Mouse (Mus musculus) megakaryocyte, embryonic 14.5 days (primary cell): ENCODE measurements around the gene Aip. TPM values are rescaled to one million over a fixed set of nuclear protein-coding genes. Genes with fewer than 3 reads are reported as not detected.

Experiments used
- H3K27me3 ChIP-seq: replicated peaks from 2 replicates; pipeline ENCODE3; 2012; ENCODE audit warnings: inconsistent platforms
- H3K36me3 ChIP-seq: replicated peaks from 2 replicates; pipeline ENCODE3; 2012; ENCODE audit warnings: low read length, inconsistent platforms, mixed read lengths
- H3K4me1 ChIP-seq: 2 replicates; pipeline ENCODE4 v1.6.1; 2012; ENCODE audit warnings: inconsistent platforms
- H3K4me3 ChIP-seq: replicated peaks from 2 replicates; pipeline ENCODE3; 2012; ENCODE audit warnings: moderate library complexity, mild to moderate bottlenecking, inconsistent platforms
- H3K9me3 ChIP-seq: 2 replicates; pipeline ENCODE4 v1.6.1; 2012; ENCODE audit warnings: inconsistent platforms
- FLI1 ChIP-seq: IDR thresholded peaks from 2 replicates; pipeline ENCODE4 v1.6.1; 2012; ENCODE audit warnings: low read length, inconsistent platforms, mixed read lengths
- GATA1 ChIP-seq: IDR thresholded peaks from 3 replicates; pipeline ENCODE4 v1.6.1; 2012; ENCODE audit warnings: mixed read lengths, low read length, inconsistent platforms, borderline replicate concordance
- polyA plus RNA-seq: library from polyadenylated mRNA; stranded (reverse); fragments of >175 nt; gene quantifications from 2 replicates; pipeline ENCODE4 v1.2.3, GENCODE M21; 2012; ENCODE audit warnings: low replicate concordance; ENCODE audit not compliant: insufficient read depth

Aip gene
- polyA plus RNA-seq, 1 experiment: 293 TPM

GRCm38 (mm10) chr19:4112063-4112960 lies 13.3 kb downstream of the Aip start:
- peaks cover 100% of the 10 kb centered on the region for H3K36me3 ChIP-seq
- H3K4me3 ChIP-seq: peak overlapping the region; percentile 88
- TF ChIP-seq GATA1: no peak
- no peak for TF ChIP-seq FLI1

GRCm38 (mm10) chr19:4108535-4108934 lies 17.1 kb downstream of the Aip start:
- H3K4me3 ChIP-seq: no peak overlapping the region
- no peaks in the 10 kb centered on the region for H3K27me3 ChIP-seq
- H3K36me3 ChIP-seq: peaks cover 99% of the 10 kb centered on the region
- no peak for TF ChIP-seq FLI1
- no peak for TF ChIP-seq GATA1
- no peaks in the 10 kb centered on the region for H3K9me3 ChIP-seq
- H3K4me1 ChIP-seq: peaks cover 62% of the 10 kb centered on the region

More at GRCm38 (mm10) chr19:4112063-4112960, 13.3 kb downstream of the Aip start:
- Histone ChIP-seq H3K9me3 (no peaks in the 10 kb centered on the region), H3K27me3 (no peaks in the 10 kb centered on the region), H3K4me1 (peaks cover 91% of the 10 kb centered on the region)

GRCm38 (mm10) chr19:4106654-4107053 lies 19.0 kb downstream of the Aip start:
- Histone ChIP-seq H3K4me1 (peaks cover 62% of the 10 kb centered on the region), H3K9me3 (no peaks in the 10 kb centered on the region), H3K4me3 (peak overlapping the region; percentile 3), H3K27me3 (no peaks in the 10 kb centered on the region), H3K36me3 (peaks cover 99% of the 10 kb centered on the region)
- TF ChIP-seq GATA1 (no peak), FLI1 (no peak)

GRCm38 (mm10) chr19:4104675-4105194 lies 20.9 kb downstream of the Aip start:
- TF ChIP-seq GATA1 (no peak), FLI1 (no peak)
- Histone ChIP-seq H3K27me3 (no peaks in the 10 kb centered on the region), H3K36me3 (peaks cover 88% of the 10 kb centered on the region), H3K9me3 (no peaks in the 10 kb centered on the region), H3K4me3 (no peak overlapping the region), H3K4me1 (peaks cover 61% of the 10 kb centered on the region)

GRCm38 (mm10) chr19:4103792-4104191 lies 21.9 kb downstream of the Aip start:
- Histone ChIP-seq H3K27me3 (no peaks in the 10 kb centered on the region), H3K9me3 (no peaks in the 10 kb centered on the region), H3K4me3 (no peak overlapping the region), H3K4me1 (peaks cover 66% of the 10 kb centered on the region), H3K36me3 (peaks cover 80% of the 10 kb centered on the region)
- no peak for TF ChIP-seq GATA1
- no peak for TF ChIP-seq FLI1

- TF ChIP-seq GATA1 (no peak), FLI1 (no peak)
- Histone ChIP-seq H3K4me3 (no peak overlapping the region), H3K4me1 (peaks cover 68% of the 10 kb centered on the region), H3K9me3 (no peaks in the 10 kb centered on the region), H3K36me3 (peaks cover 80% of the 10 kb centered on the region), H3K27me3 (no peaks in the 10 kb centered on the region)
Observed at GRCm38 (mm10) chr19:4103294-4103693, 22.4 kb downstream of the Aip start.

- Histone ChIP-seq H3K9me3 (no peaks in the 10 kb centered on the region), H3K4me3 (no peak overlapping the region), H3K27me3 (no peaks in the 10 kb centered on the region), H3K4me1 (peaks cover 68% of the 10 kb centered on the region), H3K36me3 (peaks cover 79% of the 10 kb centered on the region)
- no peak for TF ChIP-seq FLI1
- no peak for TF ChIP-seq GATA1
Observed at GRCm38 (mm10) chr19:4102626-4103025, 23.0 kb downstream of the Aip start.

- H3K27me3 ChIP-seq: no peaks in the 10 kb centered on the region
- peaks cover 73% of the 10 kb centered on the region for H3K36me3 ChIP-seq
- peak overlapping the region; percentile 12 for H3K4me3 ChIP-seq
- no peaks in the 10 kb centered on the region for H3K9me3 ChIP-seq
- H3K4me1 ChIP-seq: peaks cover 70% of the 10 kb centered on the region
- TF ChIP-seq GATA1 (no peak), FLI1 (no peak)
Observed at GRCm38 (mm10) chr19:4102049-4102448, 23.6 kb downstream of the Aip start.

GRCm38 (mm10) chr19:4101466-4101865 lies 24.2 kb downstream of the Aip start:
- no peak for TF ChIP-seq GATA1
- TF ChIP-seq FLI1: no peak
- no peaks in the 10 kb centered on the region for H3K9me3 ChIP-seq
- H3K36me3 ChIP-seq: peaks cover 67% of the 10 kb centered on the region
- H3K27me3 ChIP-seq: no peaks in the 10 kb centered on the region
- peaks cover 70% of the 10 kb centered on the region for H3K4me1 ChIP-seq
- H3K4me3 ChIP-seq: peak overlapping the region; percentile 100

GRCm38 (mm10) chr19:4100718-4101261 lies 24.9 kb downstream of the Aip start:
- Histone ChIP-seq H3K4me3 (peak overlapping the region; percentile 100), H3K4me1 (peaks cover 74% of the 10 kb centered on the region), H3K9me3 (no peaks in the 10 kb centered on the region), H3K36me3 (peaks cover 61% of the 10 kb centered on the region), H3K27me3 (no peaks in the 10 kb centered on the region)
- TF ChIP-seq GATA1 (no peak), FLI1 (no peak)
